Mouse (Mus musculus): ENCODE results near the gene Gpr65. TPM values are rescaled to one million over a fixed set of nuclear protein-coding genes. Genes with fewer than 3 reads are reported as not detected.

The Gpr65 gene
- 40.7 and 45.8 TPM in 2 replicates for total RNA-seq (2017)

- ATAC-seq (replicated peaks in 1 of 2; ENCODE audit: insufficient read depth in 1 of 2, low FRiP score in 2 of 2, low TSS enrichment in 1 of 2, low read depth in 1 of 2, poor library complexity in 2 of 2, severe bottlenecking in 2 of 2): peak; percentile 42 to 46; a peak in 3 of 4 replicates
Observed at GRCm38 (mm10) chr12:98268441-98269369, at the start of gene Gpr65. Gene Gpr65, plus strand, starts transcription at chr12:98268635.

DNA sequence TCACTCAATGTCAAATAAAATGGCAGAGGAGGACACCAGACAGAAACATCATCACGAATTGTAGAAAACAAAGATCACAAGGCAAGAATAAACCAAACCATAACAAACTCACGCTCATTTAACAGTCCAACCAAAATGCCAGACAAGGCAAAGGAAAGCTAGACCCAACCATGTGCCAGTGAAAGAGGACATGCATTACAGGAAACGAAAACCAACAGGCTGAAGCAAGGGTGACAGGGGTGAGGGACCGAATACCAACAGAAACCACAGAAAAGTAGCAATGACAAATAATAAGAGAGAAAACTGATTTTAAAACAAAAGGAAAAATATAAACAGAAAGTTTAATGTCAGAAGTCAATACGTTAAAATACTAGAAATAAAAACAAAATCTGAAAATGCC, 45.1 kb upstream of the Gpr65 start:
- 0 out of 4 replicates have a peak, but pooled peaks of 1 of the 2 experiments have one; percentile 17 for ATAC-seq (replicated peaks in 1 of 2; ENCODE audit: insufficient read depth in 1 of 2, low FRiP score in 2 of 2, low TSS enrichment in 1 of 2, low read depth in 1 of 2, poor library complexity in 2 of 2, severe bottlenecking in 2 of 2)

- peak in 1 of 2 experiments; percentile 17; a peak in 1 of 4 replicates for ATAC-seq (replicated peaks in 1 of 2; ENCODE audit: insufficient read depth in 1 of 2, low FRiP score in 2 of 2, low TSS enrichment in 1 of 2, low read depth in 1 of 2, poor library complexity in 2 of 2, severe bottlenecking in 2 of 2)
Observed at GRCm38 (mm10) chr12:98227037-98227436, 41.4 kb upstream of the Gpr65 start.

DNA sequence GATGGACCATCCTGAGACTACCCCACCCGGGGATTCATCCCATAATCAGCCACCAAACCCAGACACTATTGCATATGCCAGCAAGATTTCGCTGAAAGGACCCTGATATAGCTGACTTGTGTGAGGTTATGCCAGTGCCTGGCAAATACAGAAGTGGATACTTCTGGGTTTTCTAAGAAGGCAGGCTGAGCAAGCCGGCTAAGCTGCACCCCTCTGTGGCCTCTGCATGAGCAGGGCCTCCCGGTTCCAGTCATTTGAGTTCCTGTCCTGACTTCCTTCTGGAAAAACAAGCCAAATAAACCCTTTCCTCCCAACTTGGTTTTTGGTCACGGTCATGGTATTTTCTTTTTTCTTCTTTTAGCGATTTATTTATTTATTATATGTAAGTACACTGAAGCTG, 30.0 kb upstream of the Gpr65 start:
- ATAC-seq (replicated peaks in 1 of 2; ENCODE audit: insufficient read depth in 1 of 2, low FRiP score in 2 of 2, low TSS enrichment in 1 of 2, low read depth in 1 of 2, poor library complexity in 2 of 2, severe bottlenecking in 2 of 2): peak; percentile 56 to 62; a peak in 1 of 4 replicates

DNA sequence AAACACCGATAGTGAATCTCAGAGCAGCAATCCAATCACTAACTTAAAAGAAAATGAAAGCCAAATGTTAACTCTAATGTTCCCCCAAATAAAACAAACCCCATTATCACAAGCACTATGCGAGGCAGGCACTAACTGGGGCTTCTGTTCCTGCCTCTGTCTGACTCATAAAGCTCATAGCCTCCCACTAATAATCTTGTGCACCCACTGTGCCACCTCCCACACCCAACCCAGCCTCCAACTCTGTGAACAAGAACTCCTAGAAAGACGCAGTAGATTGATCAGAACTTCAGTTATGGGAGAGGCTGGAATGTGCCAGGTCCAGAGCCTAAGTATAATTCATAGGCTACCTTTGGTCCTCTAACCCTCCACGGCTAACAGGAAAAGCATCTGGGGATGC, 24.3 kb upstream of the Gpr65 start:
- ATAC-seq (replicated peaks in 1 of 2; ENCODE audit: insufficient read depth in 1 of 2, low FRiP score in 2 of 2, low TSS enrichment in 1 of 2, low read depth in 1 of 2, poor library complexity in 2 of 2, severe bottlenecking in 2 of 2): no peak

DNA sequence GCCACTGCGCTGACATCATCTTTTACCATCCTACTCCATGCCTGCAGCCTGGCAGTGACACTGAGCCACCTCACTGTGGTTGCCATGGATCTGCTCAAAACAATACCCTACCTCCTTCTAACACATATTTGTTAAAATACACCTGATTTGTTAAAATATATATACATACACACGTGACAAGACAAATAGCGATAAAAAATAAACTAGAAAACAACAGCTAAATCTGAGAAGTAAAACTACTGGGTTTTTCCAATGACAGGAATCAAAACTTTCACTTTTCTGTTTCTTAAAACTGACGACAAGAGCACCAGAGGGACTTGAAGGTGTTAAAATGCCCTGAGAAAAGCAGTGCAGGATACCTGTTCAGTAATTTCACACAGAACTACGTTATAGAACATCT, 23.6 kb upstream of the Gpr65 start:
- no peak for ATAC-seq (replicated peaks in 1 of 2; ENCODE audit: insufficient read depth in 1 of 2, low FRiP score in 2 of 2, low TSS enrichment in 1 of 2, low read depth in 1 of 2, poor library complexity in 2 of 2, severe bottlenecking in 2 of 2)

- peak; percentile 88 to 94 for ATAC-seq (replicated peaks in 1 of 2; ENCODE audit: insufficient read depth in 1 of 2, low FRiP score in 2 of 2, low TSS enrichment in 1 of 2, low read depth in 1 of 2, poor library complexity in 2 of 2, severe bottlenecking in 2 of 2)
Observed at GRCm38 (mm10) chr12:98246835-98247234, 21.6 kb upstream of the Gpr65 start.

DNA sequence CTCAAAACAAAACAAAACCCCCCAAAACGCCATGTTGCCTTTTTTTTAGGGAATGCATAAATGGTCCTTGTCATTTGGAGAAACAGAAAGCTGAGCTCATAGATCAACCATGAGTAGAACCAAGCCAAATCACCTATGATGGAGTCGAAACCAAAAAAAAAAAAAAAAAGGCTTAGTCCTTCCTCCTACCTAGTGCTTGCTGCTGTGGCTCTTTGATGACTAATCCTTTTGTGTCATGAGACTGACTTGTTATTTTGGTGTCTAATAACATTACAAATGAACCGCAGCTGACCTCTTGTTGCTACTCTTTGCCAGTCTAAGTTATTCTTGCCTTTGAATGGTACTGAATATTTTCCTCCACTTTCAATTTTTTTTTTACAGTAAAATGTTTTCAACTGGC, 18.8 kb upstream of the Gpr65 start:
- ATAC-seq (replicated peaks in 1 of 2; ENCODE audit: insufficient read depth in 1 of 2, low FRiP score in 2 of 2, low TSS enrichment in 1 of 2, low read depth in 1 of 2, poor library complexity in 2 of 2, severe bottlenecking in 2 of 2): peak; percentile 17 to 57; a peak in 2 of 4 replicates

DNA sequence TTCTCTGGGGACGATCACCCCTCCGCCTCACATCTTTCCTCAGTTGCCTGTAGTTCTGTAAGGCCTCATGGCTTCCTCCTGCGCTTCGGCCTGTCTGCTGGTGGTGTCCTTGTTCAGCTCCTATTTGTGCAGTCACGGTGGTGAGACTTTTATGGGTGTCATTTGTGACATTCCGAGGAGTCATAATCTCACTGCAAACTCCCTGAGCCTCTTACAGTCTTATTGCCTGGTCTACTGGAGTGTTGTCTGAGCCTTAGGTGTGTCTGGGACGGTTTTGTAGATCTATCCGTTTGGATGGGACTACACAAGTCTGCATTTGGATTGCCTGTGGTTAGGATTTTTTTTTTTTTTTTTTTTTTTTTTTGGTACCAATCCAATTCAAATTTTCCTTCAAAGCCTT, 18.1 kb upstream of the Gpr65 start:
- ATAC-seq (replicated peaks in 1 of 2; ENCODE audit: insufficient read depth in 1 of 2, low FRiP score in 2 of 2, low TSS enrichment in 1 of 2, low read depth in 1 of 2, poor library complexity in 2 of 2, severe bottlenecking in 2 of 2): no peak

DNA sequence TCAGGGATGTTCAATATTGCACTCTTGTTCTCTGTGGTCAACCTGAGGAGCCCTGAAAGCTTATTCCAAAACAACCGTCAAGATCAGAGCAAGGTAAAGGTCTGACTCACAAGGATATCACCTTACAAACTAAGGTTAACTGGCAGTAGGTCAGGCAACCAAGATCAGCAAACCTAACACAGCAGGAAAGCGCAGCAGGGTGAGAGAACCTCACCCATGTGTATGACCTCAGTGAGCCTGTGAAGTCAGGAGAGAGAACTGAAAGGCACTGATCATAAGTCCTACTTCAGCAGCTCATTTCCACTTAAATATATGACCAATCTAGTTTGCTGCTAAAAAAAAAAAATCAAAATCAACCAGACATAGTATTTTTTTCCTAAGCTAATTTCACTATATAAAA, 16.0 kb upstream of the Gpr65 start:
- ATAC-seq (replicated peaks in 1 of 2; ENCODE audit: insufficient read depth in 1 of 2, low FRiP score in 2 of 2, low TSS enrichment in 1 of 2, low read depth in 1 of 2, poor library complexity in 2 of 2, severe bottlenecking in 2 of 2): no peak

DNA sequence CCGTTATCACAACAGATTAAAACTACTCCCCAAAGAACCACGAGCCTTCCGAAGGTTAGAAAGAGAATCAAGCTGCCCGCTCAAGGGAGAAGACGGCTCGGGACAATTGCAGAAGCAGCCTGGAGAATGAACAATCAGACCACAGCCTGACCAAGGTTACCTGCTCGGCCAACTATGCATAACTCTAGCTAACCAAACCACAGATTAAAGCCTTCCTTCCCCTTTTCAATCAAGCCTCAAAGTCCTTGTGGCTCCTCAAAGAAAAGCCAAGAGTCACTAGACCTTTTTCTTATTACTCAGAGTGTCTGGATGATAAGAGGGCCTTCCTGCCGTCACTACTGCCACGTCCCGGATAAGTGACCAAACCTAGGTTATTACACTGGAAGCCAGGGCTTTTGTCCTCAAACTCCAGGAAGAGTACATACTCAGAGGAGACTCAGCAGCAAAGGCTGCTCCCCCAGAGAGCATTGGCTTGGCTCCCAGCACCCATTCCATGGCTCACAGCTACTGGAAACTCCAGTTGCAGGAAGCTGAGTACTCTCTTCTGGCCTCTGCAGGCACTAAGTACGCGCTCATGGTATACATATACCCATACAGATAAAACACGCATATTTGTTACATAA, 13.0 kb upstream of the Gpr65 start:
- ATAC-seq (replicated peaks in 1 of 2; ENCODE audit: insufficient read depth in 1 of 2, low FRiP score in 2 of 2, low TSS enrichment in 1 of 2, low read depth in 1 of 2, poor library complexity in 2 of 2, severe bottlenecking in 2 of 2): peak; percentile 66 to 71

- no peak for ATAC-seq (replicated peaks in 1 of 2; ENCODE audit: insufficient read depth in 1 of 2, low FRiP score in 2 of 2, low TSS enrichment in 1 of 2, low read depth in 1 of 2, poor library complexity in 2 of 2, severe bottlenecking in 2 of 2)
Observed at GRCm38 (mm10) chr12:98258371-98258844, 10.0 kb upstream of the Gpr65 start.

DNA sequence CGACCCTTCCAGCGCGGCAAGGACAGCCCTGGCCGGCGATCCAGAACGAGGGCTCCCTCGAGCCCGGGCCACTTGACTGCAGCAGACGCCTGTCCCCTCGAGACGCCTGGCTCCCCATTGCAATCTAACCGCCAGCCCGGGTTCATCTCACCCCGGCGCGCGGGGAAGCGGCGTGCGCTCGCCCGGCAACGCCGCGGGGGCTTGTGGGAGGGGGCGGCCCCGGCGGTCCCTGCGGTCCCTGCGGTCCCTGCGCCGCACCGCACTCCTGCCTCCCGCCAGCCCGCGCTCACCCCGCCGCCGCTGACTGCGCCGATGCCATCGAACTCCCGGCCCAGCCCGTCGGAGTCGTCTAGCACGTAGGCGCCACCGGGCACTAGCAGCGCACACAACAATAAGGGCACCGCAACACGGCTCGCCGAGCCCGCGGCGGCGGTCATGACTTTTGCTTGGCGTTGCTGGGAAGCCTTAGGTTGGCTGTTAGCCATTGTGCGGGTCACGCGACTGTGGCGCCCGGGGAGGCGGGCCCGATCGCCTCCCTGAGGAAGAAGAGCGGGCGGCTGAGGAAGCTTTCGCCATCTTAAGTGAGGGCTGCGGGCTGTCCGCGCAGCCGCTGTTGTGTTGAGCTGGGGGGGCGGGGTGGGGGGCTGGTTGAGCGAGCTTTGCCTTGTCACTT, 9.5 kb upstream of the Gpr65 start, which contains the start of gene Galc:
Galc (minus strand) TSS at position 615 of the 673 bp plus-strand sequence.
- peak; percentile 50 to 66 for ATAC-seq (replicated peaks in 1 of 2; ENCODE audit: insufficient read depth in 1 of 2, low FRiP score in 2 of 2, low TSS enrichment in 1 of 2, low read depth in 1 of 2, poor library complexity in 2 of 2, severe bottlenecking in 2 of 2)

- ATAC-seq (replicated peaks in 1 of 2; ENCODE audit: insufficient read depth in 1 of 2, low FRiP score in 2 of 2, low TSS enrichment in 1 of 2, low read depth in 1 of 2, poor library complexity in 2 of 2, severe bottlenecking in 2 of 2): no peak
Observed at GRCm38 (mm10) chr12:98259518-98259852, 8.9 kb upstream of the Gpr65 start.

- ATAC-seq (replicated peaks in 1 of 2; ENCODE audit: insufficient read depth in 1 of 2, low FRiP score in 2 of 2, low TSS enrichment in 1 of 2, low read depth in 1 of 2, poor library complexity in 2 of 2, severe bottlenecking in 2 of 2): no peak
Observed at GRCm38 (mm10) chr12:98265697-98266096, 2.7 kb upstream of the Gpr65 start.

GRCm38 (mm10) chr12:98269791-98270745, 1.6 kb downstream of the Gpr65 start:
- peak; percentile 72 to 74 for ATAC-seq (replicated peaks in 1 of 2; ENCODE audit: insufficient read depth in 1 of 2, low FRiP score in 2 of 2, low TSS enrichment in 1 of 2, low read depth in 1 of 2, poor library complexity in 2 of 2, severe bottlenecking in 2 of 2)
